Mouse (Mus musculus) left cerebral cortex, postnatal 10 days (tissue): ENCODE results near the gene Hrasls. TPM values are rescaled to one million over a fixed set of nuclear protein-coding genes. Genes with fewer than 3 reads are reported as not detected.

Experiments used
- total RNA-seq, 2 experiments: library from RNA; stranded (reverse); gene quantifications; 2 replicates each; pipeline ENCODE4 v1.2.3; 2021

The Hrasls gene
- total RNA-seq, 2 experiments from 2014 or later = 11.7 to 14.3 TPM

Other genes starting within 250 kb of the Hrasls start
- gene Atp13a5, start 169.0 kb downstream of the Hrasls start, total RNA-seq = 10 to 100 TPM; 10.4 to 12.4 TPM